Mouse (Mus musculus): ENCODE data around the gene Phldb2.

- TF ChIP-seq POLR2A (IDR thresholded peaks at IDR 0.05; ENCODE audit: borderline replicate concordance, insufficient read depth, low read length) = no peak
- no peak for TF ChIP-seq CTCF (IDR thresholded peaks at IDR 0.05; ENCODE audit: borderline replicate concordance, insufficient read depth, low read depth, low read length)
These were observed 233.3 kb downstream of the Phldb2 start for GRCm38 (mm10) chr16:45720022-45720630.

Data from cerebellum, adult 2 months (tissue).